Mouse (Mus musculus): ENCODE measurements around the gene Dmrt2. TPM values are rescaled to one million over a fixed set of nuclear protein-coding genes. Genes with fewer than 3 reads are reported as not detected.

Gene Dmrt2
- total RNA-seq, 1 experiment from 2014 or later = not detected

DNA sequence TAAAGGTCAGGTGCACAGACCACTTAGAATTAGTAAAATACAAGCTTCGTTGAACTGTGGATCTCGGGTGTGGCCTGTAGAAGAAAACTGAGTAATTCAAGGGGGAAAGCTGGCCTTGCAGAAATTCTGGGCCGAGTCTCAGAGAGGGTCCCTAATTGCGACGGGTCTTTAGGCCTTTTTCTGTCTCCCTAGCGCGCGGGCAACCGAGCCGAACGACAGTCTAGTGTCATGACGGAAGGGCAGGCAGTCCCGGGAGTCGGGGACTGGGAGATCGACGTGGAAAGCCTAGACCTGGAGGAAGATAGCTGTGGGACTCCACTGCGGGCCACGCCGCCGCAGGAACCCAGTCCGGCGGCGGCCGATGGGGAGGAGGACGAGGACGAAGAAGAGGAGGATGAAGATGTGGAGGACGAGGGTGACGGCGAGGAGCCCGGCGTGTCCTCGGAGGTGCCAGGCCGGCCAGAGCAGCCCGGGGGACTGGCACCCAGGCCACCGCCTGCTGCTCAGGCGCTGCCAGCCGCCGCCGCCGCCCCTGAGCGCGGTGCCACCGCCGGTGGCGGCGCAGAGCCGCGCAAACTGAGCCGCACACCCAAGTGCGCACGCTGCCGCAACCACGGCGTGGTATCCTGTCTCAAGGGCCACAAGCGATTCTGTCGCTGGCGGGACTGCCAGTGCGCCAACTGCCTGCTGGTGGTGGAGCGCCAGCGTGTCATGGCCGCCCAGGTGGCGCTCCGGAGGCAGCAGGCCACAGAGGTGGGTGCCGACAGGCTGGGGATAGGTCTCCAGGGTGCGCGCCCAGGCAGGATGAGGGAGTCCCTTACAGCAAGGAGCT lies 1.2 kb downstream of the Dmrt2 start:
- ATAC-seq (replicated peaks; ENCODE audit: insufficient number of reproducible peaks, low FRiP score, low TSS enrichment, poor library complexity, severe bottlenecking) = no peak

DNA sequence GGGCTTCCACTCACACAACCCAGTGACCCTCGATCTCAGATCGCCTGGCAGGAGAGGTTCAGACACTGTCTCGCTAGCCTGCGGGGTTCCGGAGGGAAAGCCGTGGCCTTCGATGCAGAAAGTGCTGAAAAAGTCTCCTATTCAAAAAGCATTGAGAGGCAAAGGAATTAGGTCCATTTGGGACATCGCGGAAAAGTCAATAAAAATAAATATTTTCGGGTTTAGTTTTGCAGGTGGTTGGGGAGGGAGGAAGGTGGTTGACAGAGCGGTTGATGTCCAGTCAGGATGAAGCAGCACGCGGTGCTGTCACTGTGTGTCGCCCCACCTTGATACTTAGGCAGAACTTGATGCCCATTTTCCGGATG lies 1.8 kb downstream of the Dmrt2 start:
- ATAC-seq (replicated peaks; ENCODE audit: insufficient number of reproducible peaks, low FRiP score, low TSS enrichment, poor library complexity, severe bottlenecking) = no peak

- ATAC-seq (replicated peaks; ENCODE audit: insufficient number of reproducible peaks, low FRiP score, low TSS enrichment, poor library complexity, severe bottlenecking) = no peak
These were observed 2.5 kb downstream of the Dmrt2 start for GRCm38 (mm10) chr19:25674744-25675143.

GRCm38 (mm10) chr19:25675866-25676440 lies 3.7 kb downstream of the Dmrt2 start:
- ATAC-seq (replicated peaks; ENCODE audit: insufficient number of reproducible peaks, low FRiP score, low TSS enrichment, poor library complexity, severe bottlenecking) = no peak

GRCm38 (mm10) chr19:25698850-25699249 lies 26.6 kb downstream of the Dmrt2 start:
- ATAC-seq (replicated peaks; ENCODE audit: insufficient number of reproducible peaks, low FRiP score, low TSS enrichment, poor library complexity, severe bottlenecking) = no peak

- no peak for ATAC-seq (replicated peaks; ENCODE audit: insufficient number of reproducible peaks, low FRiP score, low TSS enrichment, poor library complexity, severe bottlenecking)
These were observed 41.2 kb downstream of the Dmrt2 start for GRCm38 (mm10) chr19:25713382-25713781.

DNA sequence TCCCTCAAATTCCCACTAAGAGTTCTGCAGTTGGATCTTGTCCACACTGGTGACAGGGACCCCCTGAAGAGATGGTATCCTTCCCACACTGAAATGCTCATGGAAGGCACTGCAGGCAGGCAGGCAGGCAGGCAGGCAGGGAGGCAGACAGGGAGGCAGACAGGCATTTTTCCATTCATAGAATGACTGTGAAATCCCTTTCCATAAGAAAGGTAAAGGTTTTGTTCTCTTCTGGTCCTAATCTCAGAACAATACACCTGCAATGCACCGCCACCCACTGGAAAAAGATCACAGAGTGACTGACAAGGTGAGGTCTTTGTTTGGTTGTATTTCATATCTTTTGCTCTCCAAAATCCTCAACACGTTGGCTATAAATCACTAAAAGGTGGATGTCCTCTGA lies 42.7 kb downstream of the Dmrt2 start:
- no peak for ATAC-seq (replicated peaks; ENCODE audit: insufficient number of reproducible peaks, low FRiP score, low TSS enrichment, poor library complexity, severe bottlenecking)

- ATAC-seq (replicated peaks; ENCODE audit: insufficient number of reproducible peaks, low FRiP score, low TSS enrichment, poor library complexity, severe bottlenecking) = no peak
These were observed 50.4 kb downstream of the Dmrt2 start for GRCm38 (mm10) chr19:25722616-25723015.

Other genes with a start within 250 kb of the Dmrt2 start
- gene Dmrt1, start 166.8 kb upstream of the Dmrt2 start, total RNA-seq (2017) = not detected in 3 replicates
- not detected in 3 replicates for gene Dmrt3, start 62.1 kb upstream of the Dmrt2 start, total RNA-seq (2017)

Measured in monocyte, adult 5-6 weeks (primary cell).